Mouse (Mus musculus): ENCODE data around the gene Clcn2. TPM values are rescaled to one million over a fixed set of nuclear protein-coding genes. Genes with fewer than 3 reads are reported as not detected.
A peak's percentile ranks its signal among the peaks of the same experiment; 100 is the strongest.

Gene Clcn2
- polyA plus RNA-seq, 1 experiment from 2014 or later = 11.9 TPM

GRCm38 (mm10) chr16:20708220-20708938 lies 9.2 kb downstream of the Clcn2 start:
- DNase-seq (ENCODE audit: low spot score) = no peak
- no peaks in the 10 kb centered on the region for H3K27me3 ChIP-seq (replicated peaks; ENCODE audit: control insufficient read depth, insufficient read depth, low read length)
- no peaks in the 10 kb centered on the region for H3K9me3 ChIP-seq (replicated peaks; ENCODE audit: control insufficient read depth, low read length)
- H3K4me1 ChIP-seq (ENCODE audit: control insufficient read depth, insufficient read depth, low read length) = no peaks in the 10 kb centered on the region
- ATAC-seq = no peak
- no peak overlapping the region for H3K4me3 ChIP-seq (ENCODE audit: low read depth, low read length)
- 93% methylated on average over 21 of the region's 21 CpGs for WGBS
- peaks cover 53% of the 10 kb centered on the region for H3K36me3 ChIP-seq (ENCODE audit: control insufficient read depth, insufficient read depth, low read length)
- no peak overlapping the region for H3K4me2 ChIP-seq (ENCODE audit: low read length)
- no peak overlapping the region for H3K27ac ChIP-seq (ENCODE audit: low read depth, low read length)
- no peak overlapping the region for H3K9ac ChIP-seq (ENCODE audit: low read length)

- ATAC-seq (no peak), DNase-seq (ENCODE audit: low spot score) (no peak)
- H3K9ac ChIP-seq (ENCODE audit: low read length) = no peak overlapping the region
- H3K27ac ChIP-seq (ENCODE audit: low read depth, low read length) = no peak overlapping the region
- WGBS = 88% methylated on average over 2 of the region's 2 CpGs
- H3K27me3 ChIP-seq (replicated peaks; ENCODE audit: control insufficient read depth, insufficient read depth, low read length) = no peaks in the 10 kb centered on the region
- H3K4me2 ChIP-seq (ENCODE audit: low read length) = no peak overlapping the region
- H3K4me3 ChIP-seq (ENCODE audit: low read depth, low read length) = no peak overlapping the region
- H3K9me3 ChIP-seq (replicated peaks; ENCODE audit: control insufficient read depth, low read length) = no peaks in the 10 kb centered on the region
- peaks cover 46% of the 10 kb centered on the region for H3K36me3 ChIP-seq (ENCODE audit: control insufficient read depth, insufficient read depth, low read length)
- peaks cover 8% of the 10 kb centered on the region; the same call in 1 of the 2 replicates for H3K4me1 ChIP-seq (ENCODE audit: control insufficient read depth, insufficient read depth, low read length)
Measured at GRCm38 (mm10) chr16:20706407-20707055, 11.0 kb downstream of the Clcn2 start.

GRCm38 (mm10) chr16:20705786-20706185 lies 11.8 kb downstream of the Clcn2 start:
- 83% methylated on average over 3 of the region's 3 CpGs for WGBS
- Histone ChIP-seq H3K36me3 (ENCODE audit: control insufficient read depth, insufficient read depth, low read length) (peaks cover 41% of the 10 kb centered on the region), H3K4me3 (ENCODE audit: low read depth, low read length) (no peak overlapping the region), H3K27me3 (replicated peaks; ENCODE audit: control insufficient read depth, insufficient read depth, low read length) (no peaks in the 10 kb centered on the region), H3K9ac (ENCODE audit: low read length) (no peak overlapping the region), H3K4me2 (ENCODE audit: low read length) (no peak overlapping the region), H3K4me1 (ENCODE audit: control insufficient read depth, insufficient read depth, low read length) (peaks cover 8% of the 10 kb centered on the region; the same call in 1 of the 2 replicates), H3K9me3 (replicated peaks; ENCODE audit: control insufficient read depth, low read length) (no peaks in the 10 kb centered on the region), H3K27ac (ENCODE audit: low read depth, low read length) (no peak overlapping the region)
- ATAC-seq (no peak), DNase-seq (ENCODE audit: low spot score) (no peak)

GRCm38 (mm10) chr16:20703699-20704400 lies 13.7 kb downstream of the Clcn2 start:
- Histone ChIP-seq H3K9ac (ENCODE audit: low read length) (no peak overlapping the region), H3K27ac (ENCODE audit: low read depth, low read length) (no peak overlapping the region), H3K9me3 (replicated peaks; ENCODE audit: control insufficient read depth, low read length) (no peaks in the 10 kb centered on the region), H3K4me3 (ENCODE audit: low read depth, low read length) (no peak overlapping the region), H3K4me1 (ENCODE audit: control insufficient read depth, insufficient read depth, low read length) (peaks cover 8% of the 10 kb centered on the region; the same call in 1 of the 2 replicates), H3K27me3 (replicated peaks; ENCODE audit: control insufficient read depth, insufficient read depth, low read length) (no peaks in the 10 kb centered on the region), H3K36me3 (ENCODE audit: control insufficient read depth, insufficient read depth, low read length) (peaks cover 47% of the 10 kb centered on the region), H3K4me2 (ENCODE audit: low read length) (no peak overlapping the region)
- WGBS = 81% methylated on average over 6 of the region's 6 CpGs
- DNase-seq (ENCODE audit: low spot score) (no peak), ATAC-seq (no peak)

GRCm38 (mm10) chr16:20703071-20703470 lies 14.5 kb downstream of the Clcn2 start:
- Histone ChIP-seq H3K9me3 (replicated peaks; ENCODE audit: control insufficient read depth, low read length) (no peaks in the 10 kb centered on the region), H3K4me3 (ENCODE audit: low read depth, low read length) (no peak overlapping the region), H3K27me3 (replicated peaks; ENCODE audit: control insufficient read depth, insufficient read depth, low read length) (no peaks in the 10 kb centered on the region), H3K27ac (ENCODE audit: low read depth, low read length) (no peak overlapping the region), H3K4me1 (ENCODE audit: control insufficient read depth, insufficient read depth, low read length) (peaks cover 8% of the 10 kb centered on the region; the same call in 1 of the 2 replicates), H3K4me2 (ENCODE audit: low read length) (no peak overlapping the region), H3K9ac (ENCODE audit: low read length) (no peak overlapping the region), H3K36me3 (ENCODE audit: control insufficient read depth, insufficient read depth, low read length) (peaks cover 53% of the 10 kb centered on the region)
- ATAC-seq (no peak; the same call in 1 of the 2 replicates), DNase-seq (ENCODE audit: low spot score) (no peak)
- WGBS = 92% methylated on average over 10 of the region's 10 CpGs

- Histone ChIP-seq H3K9me3 (replicated peaks; ENCODE audit: control insufficient read depth, low read length) (no peaks in the 10 kb centered on the region), H3K4me1 (ENCODE audit: control insufficient read depth, insufficient read depth, low read length) (peaks cover 8% of the 10 kb centered on the region; the same call in 1 of the 2 replicates), H3K4me3 (ENCODE audit: low read depth, low read length) (no peak overlapping the region), H3K4me2 (ENCODE audit: low read length) (no peak overlapping the region), H3K27ac (ENCODE audit: low read depth, low read length) (no peak overlapping the region), H3K27me3 (replicated peaks; ENCODE audit: control insufficient read depth, insufficient read depth, low read length) (no peaks in the 10 kb centered on the region), H3K36me3 (ENCODE audit: control insufficient read depth, insufficient read depth, low read length) (peaks cover 47% of the 10 kb centered on the region), H3K9ac (ENCODE audit: low read length) (no peak overlapping the region)
- DNase-seq (ENCODE audit: low spot score) = peak; percentile 69
- WGBS = 3% methylated on average over 8 of the region's 8 CpGs
- peak; percentile 62 for ATAC-seq
Measured at GRCm38 (mm10) chr16:20702522-20702893, 15.0 kb downstream of the Clcn2 start.

GRCm38 (mm10) chr16:20701729-20702521 lies 15.6 kb downstream of the Clcn2 start:
- ATAC-seq (no peak; the same call in 1 of the 2 replicates), DNase-seq (ENCODE audit: low spot score) (no peak)
- peaks cover 8% of the 10 kb centered on the region; the same call in 1 of the 2 replicates for H3K4me1 ChIP-seq (ENCODE audit: control insufficient read depth, insufficient read depth, low read length)
- no peak overlapping the region for H3K4me3 ChIP-seq (ENCODE audit: low read depth, low read length)
- peak overlapping the region; percentile 16; the same call in 1 of the 2 replicates for H3K27ac ChIP-seq (ENCODE audit: low read depth, low read length)
- no peaks in the 10 kb centered on the region for H3K27me3 ChIP-seq (replicated peaks; ENCODE audit: control insufficient read depth, insufficient read depth, low read length)
- H3K4me2 ChIP-seq (ENCODE audit: low read length) = no peak overlapping the region
- WGBS = 14% methylated on average over 11 of the region's 12 CpGs
- no peaks in the 10 kb centered on the region for H3K9me3 ChIP-seq (replicated peaks; ENCODE audit: control insufficient read depth, low read length)
- no peak overlapping the region; the same call in 1 of the 2 replicates for H3K9ac ChIP-seq (ENCODE audit: low read length)
- H3K36me3 ChIP-seq (ENCODE audit: control insufficient read depth, insufficient read depth, low read length) = peaks cover 41% of the 10 kb centered on the region

- H3K9me3 ChIP-seq (replicated peaks; ENCODE audit: control insufficient read depth, low read length) = no peaks in the 10 kb centered on the region
- DNase-seq (ENCODE audit: low spot score) = no peak
- peaks cover 35% of the 10 kb centered on the region for H3K36me3 ChIP-seq (ENCODE audit: control insufficient read depth, insufficient read depth, low read length)
- no peak overlapping the region; the same call in 1 of the 2 replicates for H3K9ac ChIP-seq (ENCODE audit: low read length)
- 50% methylated on average over 7 of the region's 7 CpGs for WGBS
- H3K27ac ChIP-seq (ENCODE audit: low read depth, low read length) = peak overlapping the region; percentile 16; the same call in 1 of the 2 replicates
- no peak overlapping the region for H3K4me2 ChIP-seq (ENCODE audit: low read length)
- no peak overlapping the region for H3K4me3 ChIP-seq (ENCODE audit: low read depth, low read length)
- no peak for ATAC-seq
- H3K4me1 ChIP-seq (ENCODE audit: control insufficient read depth, insufficient read depth, low read length) = peaks cover 14% of the 10 kb centered on the region
- no peaks in the 10 kb centered on the region for H3K27me3 ChIP-seq (replicated peaks; ENCODE audit: control insufficient read depth, insufficient read depth, low read length)
Measured at GRCm38 (mm10) chr16:20701316-20701715, 16.2 kb downstream of the Clcn2 start.

Measured in forebrain, embryonic 14.5 days (tissue).